9 mouse cellular contexts compared by ENCODE assay signal in the genomic region with DNA sequence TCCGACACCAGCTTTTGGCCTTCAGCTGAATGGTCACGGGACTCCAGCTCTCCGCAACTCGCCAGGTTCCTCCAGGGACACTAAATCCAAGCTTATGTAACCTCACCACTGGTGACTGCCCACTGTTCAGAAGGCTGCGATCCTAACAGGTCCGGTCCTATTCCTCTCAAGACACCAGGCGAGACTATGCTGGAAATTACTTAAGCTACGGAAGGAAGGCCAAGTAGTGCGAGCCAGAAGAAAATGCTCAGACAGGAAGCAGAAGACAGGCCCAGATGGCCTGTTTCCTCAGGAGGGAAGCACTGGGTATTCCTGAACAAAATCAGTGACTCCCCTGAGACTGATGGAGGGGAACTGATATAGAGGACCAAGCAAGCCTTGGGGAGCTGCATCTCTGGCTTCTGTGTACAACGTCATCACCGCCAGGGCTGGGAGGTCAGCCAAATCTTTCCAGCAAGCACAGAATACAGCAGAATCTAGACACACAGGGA. TPM values are rescaled to one million over a fixed set of nuclear protein-coding genes. Genes with fewer than 3 reads are reported as not detected.
DNase-seq lines count a peak whose midpoint lies in the region; ATAC-seq and TF ChIP-seq lines count a peak whose summit lies in the region.
"Had no signal": no experiment of that assay in that cellular context is flagged by ENCODE, and none has a peak within 500 bp of the region (broad histone marks: within the 10 kb centered on the region; RNA-seq: fewer than 3 reads in every experiment).

No protein-coding gene starts in this region.

- ATAC-seq in cerebellum, adult (ENCODE audit: insufficient number of reproducible peaks, low FRiP score, low TSS enrichment): peak; percentile 74
- no peak for ATAC-seq in kidney, postnatal 0 days (replicated peaks; ENCODE audit: low FRiP score, low read depth)

- no peak for DNase-seq in cerebellum, adult 11 months
- DNase-seq in adrenal gland, postnatal 36 days: peak; percentile 60 to 67
- no peak for DNase-seq in heart, embryonic 10.5 days (ENCODE audit: low spot score)
- peak; percentile 77 for DNase-seq in kidney, postnatal 0 days (ENCODE audit: low spot score)
- no peak for DNase-seq in left cerebral cortex, adult 2 months (ENCODE audit: extremely low spot score in 1 of 2, low spot score in 2 of 2)
- no peak for DNase-seq in left cerebral cortex, postnatal 36 days (ENCODE audit: low spot score in 2 of 2)
- no peak for DNase-seq in c-Kit-positive CD71-positive TER-119-positive erythroid progenitor cells, embryonic 14.5 days (ENCODE audit: low spot score)

- H3K4me3 ChIP-seq in heart, embryonic 10.5 days: no peak overlapping the region
- no peak overlapping the region for H3K4me3 ChIP-seq in kidney, postnatal 0 days (replicated peaks; ENCODE audit: low read depth, low read length)
- H3K4me3 ChIP-seq in left cerebral cortex, adult 2 months: no peak overlapping the region
- H3K4me3 ChIP-seq: myocyte had no signal

- peak overlapping the region; percentile 5; the same call in 1 of the 2 replicates for H3K4me2 ChIP-seq in kidney, postnatal 0 days (ENCODE audit: low read length)

- peaks cover 16% of the 10 kb centered on the region for H3K4me1 ChIP-seq in heart, embryonic 10.5 days
- peaks cover 14% of the 10 kb centered on the region for H3K4me1 ChIP-seq in kidney, postnatal 0 days (replicated peaks; ENCODE audit: insufficient read depth, low read length)

- 0 out of 2 replicates have a peak overlapping the region, but pooled peaks have one; percentile 52 for H3K27ac ChIP-seq in heart, embryonic 10.5 days
- peak overlapping the region; percentile 42 for H3K27ac ChIP-seq in kidney, postnatal 0 days
- no peak overlapping the region for H3K27ac ChIP-seq in left cerebral cortex, adult 2 months

- WGBS in heart, embryonic 10.5 days: 71% methylated on average over 11 of the region's 11 CpGs
- WGBS in kidney, postnatal 0 days: 63% methylated on average over 11 of the region's 11 CpGs

- no peaks in the 10 kb centered on the region for H3K36me3 ChIP-seq in heart, embryonic 10.5 days
- H3K36me3 ChIP-seq in kidney, postnatal 0 days (ENCODE audit: insufficient read depth, low read length): no peaks in the 10 kb centered on the region

- no peak overlapping the region for H3K9ac ChIP-seq in kidney, postnatal 0 days (ENCODE audit: low read depth, low read length)

- TF ChIP-seq CTCF in kidney, postnatal 0 days (IDR thresholded peaks at IDR 0.05; ENCODE audit: low read depth): no peak
- no peak for TF ChIP-seq CTCF in left cerebral cortex, adult 2 months (IDR thresholded peaks at IDR 0.05)

- H3K27me3 ChIP-seq in heart, embryonic 10.5 days (ENCODE audit: insufficient read depth, poor library complexity, severe bottlenecking): no peaks in the 10 kb centered on the region
- H3K27me3 ChIP-seq in kidney, postnatal 0 days (ENCODE audit: insufficient read depth, low read length): no peaks in the 10 kb centered on the region

- intact Hi-C loops in left cerebral cortex, adult 2 months (cut with DNase I): no loop called here
- intact Hi-C loops in left cerebral cortex, postnatal 36 days (cut with DNase I): no loop called here

- no peaks in the 10 kb centered on the region for H3K9me3 ChIP-seq in heart, embryonic 10.5 days
- H3K9me3 ChIP-seq in kidney, postnatal 0 days (replicated peaks; ENCODE audit: low read length): no peaks in the 10 kb centered on the region

RNA-seq across cellular contexts. Expression of gene Rell1, which starts 17.2 kb away (rescaled TPM):
- 10 to 100 TPM; 57.4 to 86.9 TPM for total RNA-seq in adrenal gland, postnatal 36 days (2021)
- polyA plus RNA-seq in heart, embryonic 10.5 days (2016; fragmentation: Nextera tagmentation; extraction: Ambion mirVana): 8.4 and 11.3 TPM in 2 replicates
- 25.5 and 27.7 TPM in 2 replicates for polyA plus RNA-seq in kidney, postnatal 0 days (2015; fragmentation: Nextera tagmentation; extraction: Ambion mirVana)
- total RNA-seq in left cerebral cortex, adult 2 months (2021): 10 to 100 TPM; 10.9 to 11.3 TPM
- total RNA-seq in left cerebral cortex, postnatal 36 days (2021): 10 to 100 TPM; 12.5 to 15.4 TPM

Comparison
In these comparisons a context has a peak if more than half of its experiments do, and no peak if none do; other contexts are left out.
1. DNase-seq: peak in adrenal gland, postnatal 36 days (2 of 2) and kidney, postnatal 0 days (single experiment); none in cerebellum, adult 11 months (single experiment), heart, embryonic 10.5 days (single experiment), left cerebral cortex, adult 2 months (0 of 2), left cerebral cortex, postnatal 36 days (0 of 2) and c-Kit-positive CD71-positive TER-119-positive erythroid progenitor cells, embryonic 14.5 days (single experiment).